Mouse (Mus musculus) C2C12 (cell line): ENCODE data around the gene Rassf10.

Source experiments
- CEBPB ChIP-seq: IDR thresholded peaks from one replicate; pipeline ENCODE4 v1.6.1; 2011; ENCODE audit warnings: low read depth, mild to moderate bottlenecking, control low read depth, moderate library complexity
- CTCF ChIP-seq: IDR thresholded peaks from one replicate; pipeline ENCODE4 v1.5.1; 2011; ENCODE audit not compliant: control insufficient read depth, insufficient read depth, insufficient read length
- FOSL1 ChIP-seq: IDR thresholded peaks from one replicate; pipeline ENCODE4 v1.8.0; 2011; ENCODE audit warnings: mild to moderate bottlenecking, low read length; ENCODE audit not compliant: poor library complexity, insufficient read depth, severe bottlenecking
- MYOD1 ChIP-seq: IDR thresholded peaks from one replicate; pipeline ENCODE4 v1.6.1; 2011; ENCODE audit warnings: low read depth; ENCODE audit not compliant: control insufficient read depth, insufficient read length
- USF1 ChIP-seq: IDR thresholded peaks from one replicate; pipeline ENCODE4 v1.6.1; 2011; ENCODE audit warnings: low read depth, mild to moderate bottlenecking, control low read depth, moderate library complexity

- TF ChIP-seq USF1 (no peak), CTCF (no peak), MYOD1 (no peak), CEBPB (no peak), FOSL1 (no peak)
Measured at GRCm38 (mm10) chr7:112937089-112937488, 16.7 kb upstream of the Rassf10 start.
